Mouse (Mus musculus) bone marrow, adult 2 months (tissue): ENCODE measurements at regions not wholly inside any gene's neighbourhood (a gene's known extent, or its start where the extent isn't known, plus 50 kb on each side); places are given as distances from the start of the nearest gene placed in this dataset.
"Not testable (repeated sequence)": the region's sequence is repeated elsewhere in the genome, so short reads cannot be mapped to it uniquely, and the experiment has no call there.

Experiments
- H3K27ac ChIP-seq: fragments of 200-500 bp; 2 replicates; pipeline ENCODE4 v1.5.1; 2012; ENCODE audit warnings: low read depth, mild to moderate bottlenecking, control low read depth, inconsistent platforms, low read length; ENCODE audit not compliant: control insufficient read depth, poor library complexity, insufficient read depth
- H3K4me1 ChIP-seq: fragments of 200-500 bp; 2 replicates; pipeline ENCODE4 v1.6.1; 2011; ENCODE audit warnings: low read length; ENCODE audit not compliant: control insufficient read depth, insufficient read depth
- H3K4me3 ChIP-seq: fragments of 200-500 bp; replicated peaks from 2 replicates; pipeline ENCODE3; 2011; ENCODE audit warnings: mild to moderate bottlenecking, low read depth, low read length, control low read depth; ENCODE audit not compliant: control insufficient read depth
- CTCF ChIP-seq: fragments of 200-500 bp; IDR thresholded peaks from 2 replicates; pipeline ENCODE4 v1.5.1; 2011; ENCODE audit warnings: low read length, control low read depth; ENCODE audit not compliant: control insufficient read depth, insufficient read depth
- POLR2A ChIP-seq: fragments of 200-500 bp; IDR thresholded peaks from 2 replicates; pipeline ENCODE4 v1.6.1; 2011; ENCODE audit warnings: low read depth, mild to moderate bottlenecking, control low read depth, low read length, borderline replicate concordance; ENCODE audit not compliant: control insufficient read depth
- WGBS: fragments of 180-500 bp; shearing (Covaris S2); methylation state at CpG from one replicate; pipeline ENCODE4 v1.1.7; 2018; 5-methylcytosine and 5-hydroxymethylcytosine counted together

GRCm38 (mm10) chr12:115146471-115146870, 901.1 kb upstream of the Zfp386 start:
- not testable (repeated sequence) for H3K4me1 ChIP-seq, H3K4me3 ChIP-seq, H3K27ac ChIP-seq
- TF ChIP-seq CTCF: peak; percentile 55
- 70% methylated on average over 2 of the region's 2 CpGs for WGBS

- H3K4me3 ChIP-seq, H3K27ac ChIP-seq, H3K4me1 ChIP-seq: not testable (repeated sequence)
- WGBS: 92% methylated on average over 1 of the region's 1 CpGs
Observed at GRCm38 (mm10) chr12:115151967-115152366, 895.6 kb upstream of the Zfp386 start.

- not testable (repeated sequence) for H3K4me3 ChIP-seq, H3K4me1 ChIP-seq
- H3K27ac ChIP-seq: peak overlapping the region; percentile 82; the same call in 1 of the 2 replicates
- WGBS: 3% methylated on average over 2 of the region's 2 CpGs
Observed at GRCm38 (mm10) chr12:115158231-115158630, 889.3 kb upstream of the Zfp386 start.

GRCm38 (mm10) chr12:115158717-115159232, 888.7 kb upstream of the Zfp386 start:
- H3K27ac ChIP-seq, H3K4me1 ChIP-seq, H3K4me3 ChIP-seq: not testable (repeated sequence)
- 68% methylated on average over 2 of the region's 2 CpGs for WGBS

- WGBS: 7% methylated on average over 2 of the region's 2 CpGs
- H3K4me1 ChIP-seq, H3K4me3 ChIP-seq: not testable (repeated sequence)
- peak overlapping the region; percentile 89 for H3K27ac ChIP-seq
Observed at GRCm38 (mm10) chr12:115165499-115165898, 882.0 kb upstream of the Zfp386 start.

GRCm38 (mm10) chr12:115166006-115166405, 881.5 kb upstream of the Zfp386 start:
- WGBS: 6% methylated on average over 1 of the region's 1 CpGs
- peak overlapping the region; percentile 89 for H3K27ac ChIP-seq
- not testable (repeated sequence) for H3K4me3 ChIP-seq, H3K4me1 ChIP-seq

GRCm38 (mm10) chr12:115193482-115194103, 853.9 kb upstream of the Zfp386 start:
- Histone ChIP-seq H3K27ac (peak overlapping the region; percentile 74), H3K4me1 (no peaks in the 10 kb centered on the region; the same call in 1 of the 2 replicates), H3K4me3 (no peak overlapping the region)
- WGBS: 15% methylated on average over 2 of the region's 2 CpGs
- no peak for TF ChIP-seq POLR2A
- no peak for TF ChIP-seq CTCF

- WGBS: 42% methylated on average over 4 of the region's 4 CpGs
- H3K27ac ChIP-seq: no peak overlapping the region
- no peaks in the 10 kb centered on the region; the same call in 1 of the 2 replicates for H3K4me1 ChIP-seq
- no peak for TF ChIP-seq CTCF
- no peak for TF ChIP-seq POLR2A
- no peak overlapping the region for H3K4me3 ChIP-seq
Observed at GRCm38 (mm10) chr12:115197322-115198117, 850.0 kb upstream of the Zfp386 start.

GRCm38 (mm10) chr12:115207833-115208448, 839.6 kb upstream of the Zfp386 start:
- not testable (repeated sequence) for H3K4me1 ChIP-seq, H3K4me3 ChIP-seq
- peak overlapping the region; percentile 67; the same call in 1 of the 2 replicates for H3K27ac ChIP-seq
- 39% methylated on average over 2 of the region's 2 CpGs for WGBS
